Mouse (Mus musculus) stomach, embryonic 15.5 days (tissue): ENCODE measurements at regions not wholly inside any gene's neighbourhood (a gene's known extent, or its start where the extent isn't known, plus 50 kb on each side); places are given as distances from the start of the nearest gene placed in this dataset.
A peak's percentile ranks its signal among the peaks of the same experiment; 100 is the strongest.

Experiments used
- ATAC-seq: fragments of 200-750 bp; cut with Nextera tagmentation; 2 replicates; pipeline ENCODE4 v1.8.0; 2017; ENCODE audit warnings: low read depth, moderate number of reproducible peaks, moderate TSS enrichment; ENCODE audit not compliant: insufficient read depth, low FRiP score
- H3K27ac ChIP-seq: fragments of 300-500 bp; sonication (generic); 2 replicates; pipeline ENCODE4 v1.5.1; 2015; ENCODE audit warnings: mild to moderate bottlenecking, inconsistent platforms
- H3K27me3 ChIP-seq: fragments of 300-500 bp; sonication (generic); replicated peaks from 2 replicates; pipeline ENCODE4 v1.6.1; 2015; ENCODE audit warnings: inconsistent platforms
- H3K36me3 ChIP-seq: fragments of 300-500 bp; sonication (generic); 2 replicates; pipeline ENCODE4 v1.6.1; 2015; ENCODE audit warnings: inconsistent platforms
- H3K4me1 ChIP-seq: fragments of 300-500 bp; sonication (generic); 2 replicates; pipeline ENCODE4 v1.6.1; 2015; ENCODE audit warnings: inconsistent platforms
- H3K4me2 ChIP-seq: fragments of 300-500 bp; sonication (generic); 2 replicates; pipeline ENCODE4 v1.6.1; 2015; ENCODE audit warnings: mild to moderate bottlenecking, inconsistent platforms
- H3K4me3 ChIP-seq: fragments of 300-500 bp; sonication (generic); replicated peaks from 2 replicates; pipeline ENCODE4 v1.5.1; 2015; ENCODE audit warnings: inconsistent platforms
- H3K9ac ChIP-seq: fragments of 300-500 bp; sonication (generic); 2 replicates; pipeline ENCODE4 v1.6.1; 2015; ENCODE audit warnings: inconsistent platforms
- H3K9me3 ChIP-seq: fragments of 300-500 bp; sonication (generic); 2 replicates; pipeline ENCODE4 v1.6.1; 2016; ENCODE audit warnings: inconsistent platforms
- WGBS: fragments of 180-500 bp; shearing (Covaris S2); methylation state at CpG from one replicate; pipeline ENCODE4 v1.1.7; 2015; 5-methylcytosine and 5-hydroxymethylcytosine counted together

GRCm38 (mm10) chr17:88284477-88284876 lies 156.0 kb upstream of the Foxn2 start:
- Histone ChIP-seq H3K27ac (no peak overlapping the region), H3K9ac (no peak overlapping the region), H3K27me3 (no peaks in the 10 kb centered on the region), H3K9me3 (no peaks in the 10 kb centered on the region), H3K4me2 (no peak overlapping the region), H3K4me1 (no peaks in the 10 kb centered on the region), H3K36me3 (no peaks in the 10 kb centered on the region), H3K4me3 (no peak overlapping the region)
- WGBS: 91% methylated on average over 3 of the region's 3 CpGs
- ATAC-seq: no peak

DNA sequence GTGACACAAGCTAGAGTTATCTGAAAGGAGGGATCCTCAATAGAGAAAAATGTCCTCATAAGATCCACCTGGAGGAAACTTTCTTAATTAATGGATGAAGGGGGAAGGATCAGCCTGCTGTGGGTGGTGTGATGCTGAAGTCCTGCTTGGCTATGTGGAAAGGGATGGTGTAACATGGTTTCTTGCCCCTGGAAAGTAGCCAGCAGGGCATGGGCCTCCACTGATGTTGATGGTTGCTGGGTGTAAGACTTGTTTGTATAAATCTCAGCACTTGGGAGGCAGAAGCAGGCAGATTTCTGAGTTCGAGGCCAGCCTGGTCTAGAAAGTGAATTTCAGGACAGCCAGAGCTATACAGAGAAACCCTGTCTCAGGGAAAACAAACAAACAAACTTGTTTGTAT lies 152.7 kb upstream of the Foxn2 start:
- Histone ChIP-seq H3K9me3 (no peaks in the 10 kb centered on the region), H3K36me3 (no peaks in the 10 kb centered on the region), H3K27ac (no peak overlapping the region), H3K4me3 (no peak overlapping the region), H3K4me2 (no peak overlapping the region), H3K27me3 (no peaks in the 10 kb centered on the region), H3K4me1 (no peaks in the 10 kb centered on the region), H3K9ac (no peak overlapping the region)
- ATAC-seq: no peak
- WGBS: 63% methylated on average over 1 of the region's 1 CpGs

DNA sequence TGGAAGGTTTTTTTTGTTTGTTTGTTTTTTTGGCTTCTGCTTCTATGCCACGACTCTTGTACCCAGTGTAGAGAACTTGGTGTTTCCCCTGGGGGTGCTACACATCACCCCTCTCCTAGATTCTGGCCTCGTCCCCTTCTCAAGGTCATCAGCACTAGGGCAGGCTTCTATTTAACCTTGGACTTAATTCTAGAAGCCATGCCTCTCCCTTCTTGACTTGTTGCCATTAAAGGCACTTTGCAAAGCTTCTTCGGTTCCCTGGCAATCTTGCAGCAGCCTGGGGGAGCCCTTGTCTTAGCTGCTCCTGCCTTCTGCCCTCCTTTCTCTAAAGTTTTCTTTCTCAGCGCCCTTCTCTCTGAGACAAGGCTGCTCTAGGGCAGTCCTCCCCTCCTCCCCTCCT lies 143.0 kb upstream of the Foxn2 start:
- H3K9ac ChIP-seq: no peak overlapping the region
- H3K4me2 ChIP-seq: no peak overlapping the region
- 47% methylated on average over 3 of the region's 4 CpGs for WGBS
- H3K9me3 ChIP-seq: no peaks in the 10 kb centered on the region
- no peak overlapping the region for H3K27ac ChIP-seq
- no peaks in the 10 kb centered on the region for H3K4me1 ChIP-seq
- no peak for ATAC-seq
- H3K4me3 ChIP-seq: no peak overlapping the region
- no peaks in the 10 kb centered on the region for H3K27me3 ChIP-seq
- no peaks in the 10 kb centered on the region for H3K36me3 ChIP-seq

- no peaks in the 10 kb centered on the region for H3K9me3 ChIP-seq
- WGBS: 63% methylated on average over 2 of the region's 2 CpGs
- H3K36me3 ChIP-seq: no peaks in the 10 kb centered on the region
- H3K27ac ChIP-seq: no peak overlapping the region
- no peak for ATAC-seq
- H3K4me1 ChIP-seq: no peaks in the 10 kb centered on the region
- no peak overlapping the region for H3K4me2 ChIP-seq
- no peak overlapping the region for H3K4me3 ChIP-seq
- no peaks in the 10 kb centered on the region for H3K27me3 ChIP-seq
- H3K9ac ChIP-seq: no peak overlapping the region
These were observed 136.5 kb upstream of the Foxn2 start for GRCm38 (mm10) chr17:88303991-88304390.

GRCm38 (mm10) chr17:88305165-88305564 lies 135.3 kb upstream of the Foxn2 start:
- H3K36me3 ChIP-seq: no peaks in the 10 kb centered on the region
- H3K4me3 ChIP-seq: no peak overlapping the region
- H3K27me3 ChIP-seq: no peaks in the 10 kb centered on the region
- no peak overlapping the region for H3K27ac ChIP-seq
- H3K4me1 ChIP-seq: no peaks in the 10 kb centered on the region
- no peak for ATAC-seq
- no peak overlapping the region for H3K4me2 ChIP-seq
- 79% methylated on average over 9 of the region's 9 CpGs for WGBS
- H3K9me3 ChIP-seq: no peaks in the 10 kb centered on the region
- H3K9ac ChIP-seq: no peak overlapping the region

GRCm38 (mm10) chr17:88306325-88306724 lies 134.2 kb upstream of the Foxn2 start:
- Histone ChIP-seq H3K9ac (no peak overlapping the region), H3K4me3 (no peak overlapping the region), H3K4me1 (no peaks in the 10 kb centered on the region), H3K4me2 (no peak overlapping the region), H3K36me3 (no peaks in the 10 kb centered on the region), H3K27me3 (no peaks in the 10 kb centered on the region), H3K27ac (no peak overlapping the region), H3K9me3 (no peaks in the 10 kb centered on the region)
- ATAC-seq: no peak
- WGBS: 69% methylated on average over 9 of the region's 9 CpGs

GRCm38 (mm10) chr17:88307082-88307481 lies 133.4 kb upstream of the Foxn2 start:
- no peak for ATAC-seq
- Histone ChIP-seq H3K27ac (no peak overlapping the region), H3K9ac (no peak overlapping the region), H3K9me3 (no peaks in the 10 kb centered on the region), H3K36me3 (no peaks in the 10 kb centered on the region), H3K4me1 (no peaks in the 10 kb centered on the region), H3K27me3 (no peaks in the 10 kb centered on the region), H3K4me3 (no peak overlapping the region), H3K4me2 (no peak overlapping the region)
- 38% methylated on average over 4 of the region's 4 CpGs for WGBS

- H3K36me3 ChIP-seq: no peaks in the 10 kb centered on the region
- H3K9ac ChIP-seq: no peak overlapping the region
- no peaks in the 10 kb centered on the region for H3K4me1 ChIP-seq
- H3K4me2 ChIP-seq: no peak overlapping the region
- no peaks in the 10 kb centered on the region for H3K27me3 ChIP-seq
- H3K27ac ChIP-seq: no peak overlapping the region
- H3K9me3 ChIP-seq: no peaks in the 10 kb centered on the region
- ATAC-seq: no peak
- 83% methylated on average over 9 of the region's 9 CpGs for WGBS
- H3K4me3 ChIP-seq: no peak overlapping the region
These were observed 132.7 kb upstream of the Foxn2 start for GRCm38 (mm10) chr17:88307826-88308225.

GRCm38 (mm10) chr17:88312876-88313275 lies 127.6 kb upstream of the Foxn2 start:
- H3K4me3 ChIP-seq: no peak overlapping the region
- no peaks in the 10 kb centered on the region for H3K4me1 ChIP-seq
- no peaks in the 10 kb centered on the region for H3K27me3 ChIP-seq

DNA sequence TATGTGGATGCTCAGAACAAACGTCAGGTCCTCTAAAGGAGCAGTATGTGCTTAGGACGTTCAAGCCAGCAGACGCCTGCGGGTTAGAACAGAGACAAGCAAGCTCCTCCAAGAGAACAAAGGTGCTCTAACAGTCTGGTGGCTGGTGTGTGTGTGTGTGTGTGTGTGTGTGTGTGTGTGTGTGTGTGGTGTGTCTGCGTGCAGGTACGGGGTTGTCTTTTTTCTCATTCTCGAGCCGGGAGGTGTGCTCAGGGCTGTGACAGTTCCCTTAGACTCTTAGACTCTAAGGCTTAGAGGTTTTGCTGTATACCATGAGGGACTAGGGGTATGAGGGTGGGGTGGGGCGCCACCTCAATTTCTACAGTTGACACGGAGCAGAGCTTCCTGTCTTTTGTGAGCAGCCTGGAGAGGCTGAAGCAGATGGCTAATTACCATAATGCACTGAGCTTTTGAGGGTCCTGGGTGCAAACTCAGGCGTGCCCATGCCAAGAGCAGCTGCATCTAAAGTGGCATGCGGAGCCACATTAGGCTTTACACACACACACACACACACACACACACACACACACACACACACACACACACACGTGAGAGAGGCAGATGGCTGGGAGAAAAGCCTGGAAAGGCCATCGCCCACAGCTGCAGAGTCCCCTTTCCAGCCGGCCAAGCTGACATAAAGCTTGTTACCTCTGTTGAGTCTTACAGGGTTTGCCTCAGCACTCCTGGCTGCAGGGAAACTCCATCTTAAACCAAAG lies 124.1 kb upstream of the Foxn2 start:
- Histone ChIP-seq H3K4me2 (no peak overlapping the region), H3K4me1 (no peaks in the 10 kb centered on the region), H3K27me3 (no peaks in the 10 kb centered on the region), H3K9ac (no peak overlapping the region), H3K36me3 (no peaks in the 10 kb centered on the region), H3K27ac (no peak overlapping the region), H3K4me3 (no peak overlapping the region), H3K9me3 (no peaks in the 10 kb centered on the region)
- no peak for ATAC-seq
- 72% methylated on average over 15 of the region's 15 CpGs for WGBS

More at GRCm38 (mm10) chr17:88312876-88313275, 127.6 kb upstream of the Foxn2 start:
- no peak overlapping the region for H3K27ac ChIP-seq
- ATAC-seq: no peak
- H3K36me3 ChIP-seq: no peaks in the 10 kb centered on the region
- no peak overlapping the region for H3K9ac ChIP-seq
- H3K4me2 ChIP-seq: no peak overlapping the region
- no peaks in the 10 kb centered on the region for H3K9me3 ChIP-seq
- 85% methylated on average over 2 of the region's 2 CpGs for WGBS

DNA sequence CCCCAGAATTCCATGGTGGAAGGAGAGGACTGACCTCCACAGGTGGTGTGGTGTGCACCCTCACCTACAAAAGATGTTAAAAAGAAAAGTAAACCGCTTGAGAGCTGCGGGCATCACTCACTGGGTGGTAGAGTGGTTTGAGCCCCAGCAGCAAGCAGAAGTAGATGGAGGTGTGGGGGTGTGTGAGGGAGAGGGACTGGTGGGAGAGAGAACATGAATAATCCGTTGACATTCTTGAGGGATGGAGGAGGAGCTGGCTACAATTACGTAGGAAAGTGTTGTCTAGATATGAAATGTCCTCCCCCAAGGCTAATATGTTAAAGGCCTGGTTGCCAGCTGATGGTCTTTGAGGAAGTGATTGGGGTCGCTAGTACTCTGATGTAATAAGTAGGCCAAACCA lies 123.2 kb upstream of the Foxn2 start:
- 0 out of 2 replicates have a peak, but pooled peaks have one; percentile 32 for ATAC-seq
- no peak overlapping the region for H3K4me3 ChIP-seq
- no peaks in the 10 kb centered on the region for H3K27me3 ChIP-seq
- no peaks in the 10 kb centered on the region for H3K4me1 ChIP-seq
- WGBS: 65% methylated on average over 5 of the region's 5 CpGs
- no peaks in the 10 kb centered on the region for H3K36me3 ChIP-seq
- H3K9me3 ChIP-seq: no peaks in the 10 kb centered on the region
- no peak overlapping the region for H3K9ac ChIP-seq
- H3K27ac ChIP-seq: no peak overlapping the region
- H3K4me2 ChIP-seq: no peak overlapping the region

DNA sequence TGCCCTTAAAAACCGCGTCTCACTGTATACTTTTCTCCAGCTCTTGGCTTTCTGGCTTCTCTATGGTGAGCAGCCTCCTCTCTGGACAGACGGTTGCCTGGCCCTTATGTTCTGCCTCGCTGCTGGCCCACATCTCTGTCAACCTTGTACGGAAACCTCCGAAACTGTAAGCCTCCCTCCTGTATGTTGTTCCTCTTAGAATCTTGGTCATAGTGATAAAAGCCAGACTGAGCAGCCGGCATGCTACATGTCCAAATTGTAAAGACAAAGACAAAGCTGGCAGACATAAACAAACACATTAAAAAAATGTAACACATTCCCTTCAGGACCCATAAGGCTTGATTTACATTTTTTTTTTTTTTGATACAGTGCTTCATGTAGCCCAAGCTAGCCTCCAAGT lies 122.7 kb upstream of the Foxn2 start:
- WGBS: 71% methylated on average over 7 of the region's 7 CpGs
- H3K27me3 ChIP-seq: no peaks in the 10 kb centered on the region
- ATAC-seq: no peak

More for the DNA sequence above, 122.7 kb upstream of the Foxn2 start:
- Histone ChIP-seq H3K9me3 (no peaks in the 10 kb centered on the region), H3K9ac (no peak overlapping the region), H3K4me2 (no peak overlapping the region), H3K4me3 (no peak overlapping the region), H3K36me3 (no peaks in the 10 kb centered on the region), H3K27ac (no peak overlapping the region), H3K4me1 (no peaks in the 10 kb centered on the region)
